Mouse (Mus musculus) megakaryocyte, adult 5-6 weeks (primary cell): Measurements from ENCODE around the gene Hist1h2ab. TPM values are rescaled to one million over a fixed set of nuclear protein-coding genes. Genes with fewer than 3 reads are reported as not detected.

Experiments used
- ATAC-seq: 2 replicates; pipeline ENCODE4 v1.8.0; 2016; ENCODE audit warnings: mild to moderate bottlenecking, inconsistent platforms; ENCODE audit not compliant: poor library complexity, severe bottlenecking
- total RNA-seq, 2 experiments: library from RNA; stranded (forward) in 1 of 2; stranded (reverse) in 1 of 2; fragments of 153-499, 151-499 nt in 1 of 2; fragments of 221-1000, 200-1000 nt in 1 of 2; gene quantifications; 2 replicates each; pipeline versions ENCODE4 v1.2.3 to v1.2.4; 2015 to 2017

The Hist1h2ab gene
- total RNA-seq, 2 experiments from 2014 or later, result 114 to 4,666 TPM

DNA sequence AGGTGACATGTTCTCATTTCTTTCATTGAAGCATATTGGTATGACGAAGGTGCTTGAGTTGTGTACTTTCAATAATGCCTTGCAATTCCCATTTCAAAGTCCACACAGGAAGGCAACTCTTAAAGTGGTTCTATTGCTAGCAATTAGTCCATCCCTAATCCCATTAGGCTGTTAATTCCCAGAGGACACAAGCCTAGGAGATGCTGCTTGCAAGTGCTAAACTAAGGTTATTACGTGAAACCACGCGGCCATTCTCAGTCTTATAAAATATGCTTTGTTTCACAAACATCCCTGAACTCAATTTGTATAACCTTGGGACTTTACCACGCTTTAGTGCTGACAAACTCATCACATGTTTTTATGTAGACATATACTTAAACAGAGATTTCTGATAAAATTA, 13.8 kb upstream of the Hist1h2ab start:
- no peak for ATAC-seq

- no peak for ATAC-seq
These were observed 12.9 kb upstream of the Hist1h2ab start for GRCm38 (mm10) chr13:23738041-23738440.

- peak; percentile 71 for ATAC-seq
These were observed 12.3 kb upstream of the Hist1h2ab start, which contains the start of gene Hist1h1c for GRCm38 (mm10) chr13:23738677-23739068. TSS of gene Hist1h1c (plus strand) at chr13:23738808.

DNA sequence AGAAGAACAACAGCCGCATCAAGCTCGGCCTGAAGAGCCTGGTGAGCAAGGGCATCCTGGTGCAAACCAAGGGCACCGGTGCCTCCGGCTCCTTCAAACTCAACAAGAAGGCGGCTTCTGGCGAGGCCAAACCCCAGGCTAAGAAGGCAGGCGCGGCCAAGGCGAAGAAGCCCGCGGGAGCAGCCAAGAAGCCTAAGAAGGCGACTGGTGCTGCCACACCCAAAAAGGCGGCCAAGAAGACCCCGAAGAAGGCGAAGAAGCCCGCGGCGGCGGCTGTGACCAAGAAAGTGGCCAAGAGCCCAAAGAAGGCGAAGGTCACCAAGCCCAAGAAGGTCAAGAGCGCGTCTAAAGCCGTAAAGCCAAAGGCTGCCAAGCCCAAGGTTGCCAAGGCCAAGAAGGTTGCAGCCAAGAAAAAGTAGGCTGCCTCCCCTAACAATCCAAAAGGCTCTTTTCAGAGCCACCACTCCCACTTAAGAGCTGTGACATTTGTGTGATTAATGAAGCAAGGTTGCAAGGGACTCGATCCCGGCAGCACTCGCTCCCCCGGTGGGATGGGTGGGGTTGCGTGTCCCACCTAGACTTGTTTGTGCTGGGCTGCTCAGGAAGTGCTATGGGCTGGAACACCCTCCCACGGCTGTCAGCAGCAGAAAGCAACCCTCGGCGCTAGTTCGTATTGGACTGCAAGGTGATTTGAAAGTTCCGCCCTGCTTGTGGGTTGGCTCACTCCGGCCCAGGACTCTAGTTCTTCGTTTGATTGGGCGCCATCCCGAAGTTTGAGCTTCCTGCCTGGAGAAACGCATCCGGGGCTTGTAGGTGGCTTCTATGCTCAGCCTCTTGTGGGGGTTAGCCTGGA, 11.6 kb upstream of the Hist1h2ab start:
- peak; percentile 65 for ATAC-seq

DNA sequence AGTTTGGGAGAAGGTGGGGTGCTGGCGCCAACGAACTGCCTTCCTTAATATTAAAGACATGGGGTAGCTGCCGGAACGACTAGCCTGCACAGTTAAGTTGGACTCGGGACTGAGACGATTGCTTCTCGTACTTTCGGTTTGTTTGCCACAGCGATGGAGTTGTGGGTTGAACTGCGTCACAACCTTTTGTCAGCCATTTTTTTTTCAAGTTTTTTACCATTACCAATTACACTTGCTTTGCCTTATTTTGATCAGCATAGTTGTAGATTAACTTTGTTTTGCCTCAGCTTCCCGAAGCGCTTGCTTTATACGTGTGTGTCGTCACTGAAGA, 11.0 kb upstream of the Hist1h2ab start:
- peak; percentile 34 for ATAC-seq

DNA sequence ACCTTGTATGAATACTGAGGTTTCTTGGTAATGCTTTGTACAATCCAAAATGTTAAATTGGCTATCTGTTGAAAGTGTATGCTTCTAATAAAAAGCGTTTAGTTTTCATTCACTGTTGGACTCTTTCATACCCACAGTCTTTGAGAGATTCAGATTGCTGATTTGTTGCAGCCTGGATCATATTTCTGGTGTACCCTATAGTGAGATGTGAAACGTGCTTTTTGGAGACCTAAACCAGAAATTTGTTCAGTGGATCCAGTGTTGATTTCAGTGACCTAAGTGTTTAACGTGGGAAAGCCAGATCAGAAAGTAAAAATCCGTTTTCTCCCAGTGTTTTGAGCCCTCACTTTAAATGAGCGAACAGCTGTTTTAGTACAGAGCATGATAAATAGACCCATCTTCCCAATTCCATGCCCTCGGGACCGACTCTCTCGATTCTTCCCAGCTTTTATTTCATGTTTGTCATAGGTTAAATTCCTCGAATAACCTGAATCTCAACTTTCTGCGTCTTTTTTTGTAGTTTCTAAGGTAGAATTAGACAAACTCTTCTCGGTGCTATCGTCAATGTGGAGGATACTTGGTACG, 10.6 kb upstream of the Hist1h2ab start:
- no peak for ATAC-seq

DNA sequence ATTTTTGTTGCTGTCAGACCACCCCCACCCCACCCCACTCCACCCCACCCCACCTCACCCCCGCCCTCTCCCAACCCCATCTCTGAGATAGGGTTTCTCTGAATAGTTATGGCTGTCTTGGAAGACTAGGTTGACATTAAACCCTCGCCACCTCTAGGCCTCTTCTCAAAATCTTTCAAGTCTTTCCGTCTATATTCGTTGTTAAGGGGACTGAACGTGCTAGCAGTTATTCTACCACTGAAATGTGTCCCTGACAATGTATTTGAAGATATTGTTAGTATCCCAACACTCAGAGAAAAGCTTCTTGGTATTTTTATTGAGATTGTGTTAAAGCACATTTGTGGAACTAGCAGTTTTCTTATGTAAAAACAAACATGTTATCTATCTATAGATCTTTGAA, 10.0 kb upstream of the Hist1h2ab start:
- no peak for ATAC-seq

- ATAC-seq, result no peak
These were observed 8.9 kb upstream of the Hist1h2ab start for GRCm38 (mm10) chr13:23742007-23742406.

DNA sequence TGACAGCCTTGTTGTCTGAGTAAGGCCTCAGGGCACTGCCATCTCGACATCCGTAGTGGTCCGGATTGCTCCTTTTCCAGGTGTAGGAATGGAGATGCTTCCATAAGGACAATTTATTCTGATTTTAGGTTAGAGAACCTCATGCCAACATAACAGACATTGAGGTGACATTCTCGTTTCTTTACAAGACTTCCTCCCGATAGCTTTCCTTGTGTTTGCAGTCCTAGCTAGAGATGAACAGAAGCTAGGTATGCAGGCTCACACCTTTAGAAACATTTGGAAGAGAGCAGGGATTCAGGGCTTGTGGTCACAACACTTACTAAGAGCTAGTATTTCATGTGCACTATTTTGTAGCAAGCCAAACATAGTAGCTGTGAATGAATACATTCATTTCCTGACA, 7.7 kb upstream of the Hist1h2ab start:
- ATAC-seq, result no peak

- ATAC-seq, result no peak
These were observed 7.0 kb upstream of the Hist1h2ab start for GRCm38 (mm10) chr13:23743963-23744362.

DNA sequence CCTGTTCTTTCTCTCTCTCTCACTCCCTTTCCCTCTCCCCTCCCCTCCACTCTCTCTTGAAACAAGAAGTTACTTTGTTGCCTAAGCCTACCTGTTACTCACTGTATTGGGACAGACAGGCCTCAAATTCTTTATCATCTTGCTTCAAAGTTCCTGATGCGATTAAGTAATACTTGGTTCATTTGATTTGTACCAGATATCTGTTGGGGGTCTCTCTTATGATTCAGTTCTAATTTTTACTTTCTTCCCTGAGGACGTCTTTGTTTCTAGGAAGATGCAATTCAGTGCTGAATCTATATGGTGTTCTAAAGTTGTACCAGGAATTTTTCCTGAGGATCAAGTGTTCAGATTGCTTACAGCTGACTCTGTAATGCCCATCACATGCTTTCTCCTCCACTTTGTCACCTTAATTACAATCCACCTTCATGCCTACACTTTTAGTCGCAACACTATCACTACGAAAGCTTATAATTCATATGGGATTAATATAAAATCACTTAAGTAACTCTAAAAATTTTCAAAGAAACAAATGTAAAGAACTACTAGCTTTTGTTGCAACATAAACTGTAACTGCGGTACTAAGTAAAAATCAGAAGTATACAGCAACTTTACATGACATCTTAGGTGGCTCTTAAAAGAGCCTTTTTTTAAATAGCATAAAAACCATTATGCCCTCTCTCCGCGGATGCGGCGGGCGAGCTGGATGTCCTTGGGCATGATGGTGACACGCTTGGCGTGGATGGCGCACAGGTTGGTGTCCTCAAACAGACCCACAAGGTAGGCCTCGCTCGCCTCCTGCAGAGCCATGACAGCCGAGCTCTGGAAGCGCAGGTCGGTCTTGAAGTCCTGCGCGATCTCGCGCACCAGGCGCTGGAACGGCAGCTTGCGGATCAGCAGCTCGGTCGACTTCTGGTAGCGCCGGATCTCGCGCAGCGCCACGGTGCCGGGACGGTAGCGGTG, 6.2 kb upstream of the Hist1h2ab start:
- ATAC-seq, result no peak

GRCm38 (mm10) chr13:23745381-23746161, 5.4 kb upstream of the Hist1h2ab start, which contains the start of gene Hist1h3c:
TSS of gene Hist1h3c (minus strand) at chr13:23745602.
- peak; percentile 55 for ATAC-seq

DNA sequence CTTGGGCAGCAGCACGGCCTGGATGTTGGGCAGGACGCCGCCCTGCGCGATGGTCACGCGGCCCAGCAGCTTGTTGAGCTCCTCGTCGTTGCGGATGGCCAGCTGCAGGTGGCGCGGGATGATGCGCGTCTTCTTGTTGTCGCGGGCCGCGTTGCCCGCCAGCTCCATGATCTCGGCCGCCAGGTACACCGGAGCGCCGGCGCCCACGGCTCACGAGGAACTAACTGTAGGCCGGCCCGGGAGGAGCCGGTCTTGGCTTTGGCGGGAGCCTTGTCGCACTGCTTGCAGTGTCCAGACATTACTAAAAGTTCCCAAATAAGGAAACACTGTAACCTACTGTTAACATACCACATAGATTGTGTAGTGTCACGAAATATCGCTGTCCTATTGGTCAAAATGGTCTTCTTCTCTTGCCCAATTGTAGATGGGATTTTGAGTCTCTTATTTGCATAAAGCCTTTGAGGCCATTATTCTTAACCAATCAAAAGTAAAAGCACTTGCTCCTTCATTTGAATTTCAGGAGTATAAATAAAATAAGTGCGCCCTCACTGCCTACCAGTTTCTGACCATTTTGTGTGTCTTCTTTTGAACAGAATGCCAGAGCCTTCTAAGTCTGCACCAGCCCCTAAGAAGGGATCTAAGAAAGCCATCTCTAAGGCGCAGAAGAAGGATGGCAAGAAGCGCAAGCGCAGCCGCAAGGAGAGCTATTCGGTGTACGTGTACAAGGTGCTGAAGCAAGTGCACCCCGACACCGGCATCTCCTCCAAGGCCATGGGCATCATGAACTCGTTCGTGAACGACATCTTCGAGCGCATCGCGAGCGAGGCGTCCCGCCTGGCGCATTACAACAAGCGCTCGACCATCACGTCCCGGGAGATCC, 4.5 kb upstream of the Hist1h2ab start, which contains the start of gene Hist1h2bb:
TSS of gene Hist1h2bb (plus strand) at position 534 of the 880 bp plus-strand sequence.
- ATAC-seq, result peak; percentile 72

DNA sequence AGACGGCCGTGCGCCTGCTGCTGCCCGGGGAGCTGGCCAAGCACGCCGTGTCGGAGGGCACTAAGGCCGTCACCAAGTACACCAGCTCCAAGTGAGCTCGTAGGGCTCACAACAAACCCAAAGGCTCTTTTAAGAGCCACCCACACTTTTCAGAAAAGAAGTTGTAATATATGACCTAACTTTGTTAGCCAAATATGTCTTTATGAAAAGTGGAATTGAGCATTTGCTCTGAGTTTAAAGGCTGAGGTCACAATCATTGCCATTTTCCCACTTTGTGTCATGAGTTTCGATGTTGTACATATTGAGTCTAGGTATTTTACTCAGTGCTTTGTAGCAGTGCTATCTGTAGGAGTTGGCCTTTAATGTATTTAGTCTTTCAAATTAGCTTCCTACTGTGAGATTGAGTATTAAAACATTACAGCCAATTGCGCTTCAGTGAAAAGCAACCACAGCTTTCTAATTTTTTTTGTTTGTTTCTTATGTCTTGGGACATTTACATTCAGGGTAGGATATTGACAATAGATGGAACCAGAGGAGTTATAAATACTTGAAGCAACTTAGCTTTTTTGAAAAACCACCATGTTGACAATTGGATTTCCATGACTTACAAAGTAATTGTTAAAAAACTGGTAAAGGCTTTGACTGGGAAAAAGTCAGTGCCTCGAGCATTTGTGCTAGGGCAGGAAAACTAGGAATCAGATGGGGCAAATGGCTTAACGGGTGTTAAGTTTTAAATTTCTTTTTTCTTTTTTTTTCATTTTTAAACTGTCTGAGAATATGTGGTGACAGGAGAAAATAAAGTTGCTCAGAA, 3.6 kb upstream of the Hist1h2ab start:
- ATAC-seq, result no peak

- no peak for ATAC-seq
These were observed 3.0 kb upstream of the Hist1h2ab start for GRCm38 (mm10) chr13:23747892-23748288.

- no peak for ATAC-seq
These were observed 1.3 kb upstream of the Hist1h2ab start for GRCm38 (mm10) chr13:23749563-23750121.

GRCm38 (mm10) chr13:23751478-23751956, 591 bp downstream of the Hist1h2ab start:
- ATAC-seq, result peak; percentile 22; the same call in 1 of the 2 replicates
